Mouse (Mus musculus) brain, embryonic 14.5 days (tissue): ENCODE data around the gene Retreg1.

Experiments
- CTCF ChIP-seq: fragments of 200-500 bp; IDR thresholded peaks from 2 replicates; pipeline ENCODE4 v1.5.1; 2012; ENCODE audit warnings: inconsistent platforms, mild to moderate bottlenecking, moderate library complexity, borderline replicate concordance; ENCODE audit not compliant: insufficient read depth, insufficient read length; ENCODE audit errors: extremely low read depth
- POLR2A ChIP-seq: fragments of 200-500 bp; IDR thresholded peaks from 2 replicates; pipeline ENCODE4 v1.6.1; 2012; ENCODE audit warnings: mild to moderate bottlenecking, inconsistent platforms, borderline replicate concordance; ENCODE audit not compliant: poor library complexity, insufficient read depth, insufficient read length, severe bottlenecking; ENCODE audit errors: extremely low read depth

- no peak for TF ChIP-seq POLR2A
- no peak for TF ChIP-seq CTCF
These were observed 102.2 kb downstream of the Retreg1 start for GRCm38 (mm10) chr15:25945224-25945623.
